Comparison of ENCODE assay signal across 18 mouse cellular contexts in genomic region chr7:79440035-79440434, GRCm38 (mm10). TPM values are rescaled to one million over a fixed set of nuclear protein-coding genes. Genes with fewer than 3 reads are reported as not detected.
"Had no signal": no experiment of that assay in that cellular context is flagged by ENCODE, and none has a peak within 500 bp of the region (broad histone marks: within the 10 kb centered on the region; RNA-seq: fewer than 3 reads in every experiment).

No protein-coding gene starts in this region.

- H3K4me3 ChIP-seq: midbrain, embryonic 10.5 days; midbrain, embryonic 12.5 days; midbrain, embryonic 15.5 days; neural tube, embryonic 12.5 days; stomach, embryonic 15.5 days had no signal

- ATAC-seq: midbrain, embryonic 15.5 days had no signal

- H3K27me3 ChIP-seq: midbrain, embryonic 12.5 days; midbrain, embryonic 15.5 days; neural tube, embryonic 12.5 days; stomach, embryonic 15.5 days had no signal

- H3K4me1 ChIP-seq: midbrain, embryonic 10.5 days; midbrain, embryonic 12.5 days; midbrain, embryonic 15.5 days; neural tube, embryonic 12.5 days; stomach, embryonic 15.5 days had no signal

- DNase-seq: lung, adult 18-20 months; lung, embryonic 14.5 days; lung, postnatal 10 days; lung, postnatal 4 days; right cerebral cortex, postnatal 14 days; thymus, adult 2 months; thymus, postnatal 25 days; thymus, postnatal 4 days had no signal

- H3K9me3 ChIP-seq: midbrain, embryonic 10.5 days; midbrain, embryonic 12.5 days; midbrain, embryonic 15.5 days; neural tube, embryonic 12.5 days; stomach, embryonic 15.5 days had no signal

- H3K4me2 ChIP-seq: lung, embryonic 14.5 days; midbrain, embryonic 12.5 days; midbrain, embryonic 15.5 days; neural tube, embryonic 12.5 days; stomach, embryonic 15.5 days had no signal

- H3K27ac ChIP-seq: midbrain, embryonic 10.5 days; midbrain, embryonic 12.5 days; midbrain, embryonic 15.5 days; neural tube, embryonic 12.5 days; stomach, embryonic 15.5 days; stomach, postnatal 0 days had no signal

- H3K9ac ChIP-seq: lung, embryonic 14.5 days; midbrain, embryonic 12.5 days; midbrain, embryonic 15.5 days; neural tube, embryonic 12.5 days; stomach, embryonic 15.5 days had no signal

- H3K36me3 ChIP-seq: midbrain, embryonic 15.5 days had no signal

RNA-seq across cellular contexts. Expression of gene Rlbp1, which starts 53.2 kb away (rescaled TPM):
- total RNA-seq: megakaryocyte-erythroid progenitor cell, adult 5-6 weeks; monocyte, adult 5-6 weeks; neutrophil, adult 5-6 weeks had no signal
- polyA plus RNA-seq: spleen, adult 2 months had no signal
